Mouse (Mus musculus) ovary, adult 18-20 months (tissue): ENCODE measurements around the gene Clec10a.

ENCODE experiments used
- DNase-seq: peaks from one replicate; pipeline ENCODE4 v3.0.0; 2022; ENCODE audit warnings: low spot score, mixed read lengths

The Clec10a gene

GRCm38 (mm10) chr11:70185120-70185519 is 29.1 kb downstream of the Clec10a start:
- DNase-seq = no peak

GRCm38 (mm10) chr11:70189319-70190134 is 33.5 kb downstream of the Clec10a start:
- no peak for DNase-seq

DNA sequence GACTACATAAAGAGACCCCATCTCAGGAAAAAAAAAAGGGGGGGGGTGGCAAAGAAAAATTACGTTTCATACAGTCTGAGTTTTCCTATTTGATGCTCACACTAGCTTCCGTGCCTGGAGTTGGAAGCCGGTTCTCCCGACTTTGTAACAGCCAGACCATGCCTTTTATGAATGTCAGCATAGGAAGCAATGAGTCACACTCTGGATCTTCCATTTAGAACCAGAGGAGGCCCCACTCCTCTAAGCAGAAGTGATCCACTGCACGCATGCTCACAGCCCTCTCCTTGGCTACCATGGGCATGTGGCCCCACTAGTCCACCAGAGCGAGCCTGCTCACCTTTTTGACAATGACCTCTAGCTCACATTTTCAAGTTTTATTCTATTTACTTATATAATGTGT is 35.2 kb downstream of the Clec10a start:
- no peak for DNase-seq

GRCm38 (mm10) chr11:70192157-70192556 is 36.2 kb downstream of the Clec10a start:
- no peak for DNase-seq

DNA sequence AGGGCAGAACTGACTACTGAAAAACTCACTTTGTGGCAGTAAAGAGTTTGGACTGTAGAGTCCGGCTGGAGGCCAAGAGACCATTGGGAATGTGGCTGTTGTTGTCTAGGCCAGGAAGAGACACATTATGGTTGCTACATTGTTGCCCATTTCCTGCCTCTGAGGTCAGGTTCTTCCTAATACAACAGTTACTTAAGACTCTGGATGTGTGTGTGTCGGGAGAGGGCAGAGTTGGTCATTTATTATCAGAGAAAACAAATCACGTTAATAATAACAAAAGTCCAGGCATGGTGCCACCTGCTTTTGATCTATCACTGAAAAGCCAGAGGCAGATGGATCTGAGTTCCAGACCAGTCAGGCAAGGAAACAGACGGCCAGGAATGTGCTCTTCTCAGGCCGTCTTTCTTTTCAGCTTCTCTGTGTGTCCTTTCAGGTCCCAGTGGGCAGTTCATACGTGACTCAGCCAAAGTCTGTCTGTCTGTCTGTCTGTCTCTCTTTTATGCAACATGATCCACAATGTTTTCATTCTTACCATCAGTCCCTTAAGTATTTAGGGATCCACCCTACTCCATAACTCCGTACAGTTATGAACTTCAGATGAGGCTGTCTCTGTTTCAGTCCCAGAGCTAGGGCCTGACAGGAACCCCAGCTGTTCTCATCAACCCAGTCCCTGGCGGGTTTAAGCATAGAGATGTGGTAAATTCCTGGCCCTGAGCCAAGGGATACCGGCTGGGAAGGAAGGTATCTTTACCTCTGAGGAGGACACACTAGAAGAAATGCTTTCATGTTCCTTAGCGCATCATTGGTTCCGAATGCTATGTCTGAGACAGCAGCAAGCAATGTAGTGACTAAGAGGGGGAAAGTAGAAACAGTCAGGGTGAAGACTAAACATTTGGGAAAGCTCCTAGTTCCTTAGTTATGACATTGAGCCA is 37.6 kb downstream of the Clec10a start:
- no peak for DNase-seq

- DNase-seq = no peak
Measured at GRCm38 (mm10) chr11:70198332-70198731, 42.3 kb downstream of the Clec10a start.

- no peak for DNase-seq
Measured at GRCm38 (mm10) chr11:70199107-70199506, 43.1 kb downstream of the Clec10a start.

- no peak for DNase-seq
Measured at GRCm38 (mm10) chr11:70200036-70200608, 44.1 kb downstream of the Clec10a start.

- peak; percentile 67 for DNase-seq
Measured at GRCm38 (mm10) chr11:70201691-70202090, 45.7 kb downstream of the Clec10a start.

DNA sequence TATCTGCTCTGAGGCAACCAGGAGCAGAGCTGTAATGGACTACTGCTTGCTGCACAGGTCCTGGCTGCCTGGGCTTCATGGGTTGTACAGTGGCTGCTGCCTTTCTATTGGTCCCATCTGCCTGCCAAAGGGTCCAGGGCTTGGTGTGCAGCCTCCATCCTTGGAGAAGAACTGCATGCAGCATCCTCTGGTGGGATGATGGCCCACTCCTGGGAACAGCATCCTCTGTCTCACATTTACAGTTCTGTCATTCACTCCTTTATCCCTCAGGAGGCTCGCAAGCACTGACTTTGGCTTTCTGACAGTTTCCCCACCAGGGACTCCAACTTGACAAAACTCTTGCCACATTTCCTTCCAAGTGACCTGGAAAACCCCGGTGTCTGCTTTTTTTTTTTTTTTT is 50.8 kb downstream of the Clec10a start:
- DNase-seq = no peak

DNA sequence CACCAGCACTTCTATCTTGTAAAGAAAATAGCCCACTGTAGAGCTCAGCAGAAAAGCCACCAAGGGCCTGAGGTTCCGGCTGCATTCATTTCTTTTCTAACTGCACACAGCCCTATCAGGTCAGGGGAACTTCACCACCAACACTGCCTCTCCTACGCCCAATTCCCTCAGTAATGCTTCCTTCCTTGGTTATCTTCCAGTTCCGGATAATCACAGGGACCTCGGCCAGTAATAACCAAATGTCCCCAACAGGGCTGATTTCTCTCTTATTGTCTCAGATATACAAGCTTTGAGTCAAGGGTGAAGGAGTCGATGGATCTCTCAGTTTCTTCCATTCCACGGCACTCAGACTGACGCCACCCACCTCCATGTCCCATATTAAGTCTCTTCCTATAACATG is 51.3 kb downstream of the Clec10a start:
- no peak for DNase-seq

DNA sequence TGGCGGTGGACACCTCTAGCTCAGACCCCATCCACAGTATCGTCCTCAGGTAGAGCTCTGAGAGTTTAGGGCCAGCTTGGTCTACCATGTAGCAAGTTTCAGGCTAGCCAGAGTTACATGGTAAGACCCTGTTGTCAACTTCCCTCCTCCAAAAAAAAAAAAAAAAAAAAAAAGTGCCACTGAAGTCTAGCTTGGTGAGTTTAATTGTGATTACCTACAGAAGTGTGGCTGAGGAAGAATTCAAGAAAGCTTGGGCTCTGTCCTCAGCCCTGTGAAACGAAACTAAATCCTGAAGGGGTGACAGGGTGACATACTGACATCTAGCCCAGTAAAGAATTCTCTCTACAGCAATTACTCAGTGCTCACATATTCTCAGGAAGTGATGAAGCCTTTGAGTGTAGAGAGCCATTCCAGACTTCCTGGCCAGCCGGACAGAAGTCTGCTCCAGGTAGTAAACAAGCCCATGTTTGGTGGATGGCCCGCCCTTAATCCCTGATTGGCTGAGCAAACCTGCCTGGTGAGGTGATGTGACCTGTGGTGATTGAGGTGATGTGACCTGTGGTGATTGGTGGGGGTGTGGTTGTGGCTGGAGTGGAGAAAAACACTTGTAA is 52.9 kb downstream of the Clec10a start:
- no peak for DNase-seq

DNA sequence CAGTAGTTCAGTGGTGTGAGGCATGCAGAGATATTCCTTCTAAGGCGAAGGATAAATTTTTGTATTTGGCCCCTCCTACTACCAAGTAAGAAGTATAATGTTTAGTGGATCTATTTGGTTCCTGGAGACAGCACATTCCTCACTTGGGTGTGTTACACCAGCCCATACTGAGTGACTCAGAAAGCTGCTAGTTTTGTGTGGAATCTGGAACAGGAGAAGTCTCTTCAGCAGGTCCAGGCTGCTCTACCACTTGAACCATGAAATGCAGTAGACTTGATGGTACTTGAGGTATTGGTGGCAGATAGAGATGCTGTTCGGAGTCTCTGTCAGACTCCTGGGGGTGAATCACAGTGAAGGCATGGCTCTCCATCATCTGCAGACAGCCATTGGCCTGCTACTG is 54.7 kb downstream of the Clec10a start:
- DNase-seq = no peak

DNA sequence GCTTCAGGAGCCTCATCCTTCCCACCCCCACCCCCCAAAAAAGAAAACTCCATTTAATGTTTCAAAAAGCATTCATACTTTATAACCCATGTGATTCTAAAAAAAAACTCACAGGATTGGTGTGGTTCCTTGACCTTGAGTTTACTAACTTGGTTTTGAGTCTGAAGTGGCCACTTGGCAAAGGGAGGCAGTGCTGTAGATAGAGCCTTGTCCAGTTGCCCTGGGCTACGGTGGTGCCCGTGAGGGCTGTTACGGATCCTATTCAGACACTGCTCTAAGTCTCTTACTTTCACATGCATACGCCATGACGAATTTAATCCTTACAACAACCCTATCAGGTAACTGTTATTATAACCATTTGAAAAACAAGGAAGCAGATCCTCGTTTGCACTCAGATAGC is 56.0 kb downstream of the Clec10a start:
- no peak for DNase-seq

GRCm38 (mm10) chr11:70212423-70212822 is 56.4 kb downstream of the Clec10a start, which contains the start of gene Slc16a11:
Slc16a11 (plus strand) TSS chr11:70212752.
- DNase-seq = no peak

GRCm38 (mm10) chr11:70212896-70213295 is 56.9 kb downstream of the Clec10a start:
- no peak for DNase-seq

- no peak for DNase-seq
Measured at GRCm38 (mm10) chr11:70213736-70214135, 57.7 kb downstream of the Clec10a start.

DNA sequence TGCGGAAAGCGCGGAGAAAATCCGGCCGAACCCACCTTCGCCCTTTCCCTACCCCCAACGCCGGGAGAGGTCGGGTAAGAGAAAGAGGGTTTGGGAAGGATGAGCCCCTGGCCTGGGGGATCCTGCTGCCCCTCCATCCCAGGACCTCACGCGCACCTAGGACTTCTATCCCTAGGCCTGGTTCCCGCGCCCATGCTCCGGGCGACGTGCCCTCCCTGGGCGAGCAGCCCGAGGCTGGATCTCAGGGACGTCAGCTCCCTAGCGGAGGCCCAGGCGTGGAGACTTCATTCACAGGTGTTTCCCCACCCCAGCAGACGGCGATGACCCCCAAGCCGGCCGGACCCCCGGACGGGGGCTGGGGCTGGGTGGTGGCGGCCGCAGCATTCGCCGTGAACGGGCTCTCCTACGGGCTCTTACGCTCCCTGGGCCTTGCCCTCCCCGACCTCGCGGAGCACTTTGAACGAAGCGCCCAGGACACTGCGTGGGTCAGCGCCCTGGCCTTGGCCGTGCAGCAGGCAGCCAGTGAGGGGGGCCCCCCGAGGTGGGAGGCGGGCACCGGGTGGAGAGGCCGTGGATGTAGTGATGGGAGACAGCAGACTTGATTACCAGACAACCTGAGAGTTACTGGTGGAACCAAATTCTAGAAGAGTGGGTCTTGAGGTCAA is 58.3 kb downstream of the Clec10a start:
- no peak for DNase-seq

GRCm38 (mm10) chr11:70214856-70215209 is 58.8 kb downstream of the Clec10a start:
- DNase-seq = no peak

DNA sequence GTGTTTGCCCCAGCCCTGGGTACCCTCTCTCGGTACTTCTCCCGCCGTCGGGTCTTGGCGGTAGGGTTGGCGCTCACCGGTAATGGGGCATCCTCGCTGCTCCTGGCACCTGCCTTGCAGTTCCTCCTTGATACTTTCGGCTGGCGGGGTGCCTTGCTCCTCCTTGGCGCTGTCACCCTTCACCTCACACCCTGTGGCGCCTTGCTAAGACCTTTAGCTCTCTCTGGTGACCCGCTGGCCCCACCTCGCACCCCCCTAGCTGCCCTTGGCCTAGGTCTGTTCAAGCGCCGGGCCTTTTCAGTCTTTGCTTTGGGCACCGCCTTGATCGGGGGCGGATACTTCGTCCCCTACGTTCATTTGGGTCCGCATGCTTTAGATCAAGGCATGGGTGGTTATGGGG is 59.3 kb downstream of the Clec10a start:
- no peak for DNase-seq

DNA sequence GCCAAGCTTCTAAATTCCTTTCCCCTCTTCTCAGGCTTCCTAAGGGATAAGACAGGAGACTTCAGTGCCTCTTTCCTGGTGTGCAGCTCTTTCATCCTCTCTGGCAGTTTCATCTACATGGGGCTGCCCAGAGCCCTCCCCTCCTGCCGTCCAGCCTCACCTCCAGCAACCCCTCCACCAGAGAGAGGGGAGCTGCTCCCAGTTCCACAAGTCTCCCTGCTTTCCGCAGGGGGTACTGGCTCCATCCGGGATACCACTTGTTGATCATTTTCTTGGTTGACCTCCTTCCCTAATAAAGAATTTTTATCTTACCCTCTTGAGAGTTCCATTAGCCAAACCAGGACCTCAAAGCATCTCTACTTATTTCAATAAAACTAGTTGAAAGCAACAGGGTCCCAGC is 60.1 kb downstream of the Clec10a start:
- DNase-seq = no peak

GRCm38 (mm10) chr11:70218039-70218438 is 62.0 kb downstream of the Clec10a start:
- DNase-seq = no peak
